Mouse (Mus musculus) neural tube, embryonic 14.5 days (tissue): ENCODE results near the gene Prdx2. TPM values are rescaled to one million over a fixed set of nuclear protein-coding genes. Genes with fewer than 3 reads are reported as not detected.
A peak's percentile ranks its signal among the peaks of the same experiment; 100 is the strongest.

Source experiments
- ATAC-seq: fragments of 200-750 bp; cut with Nextera tagmentation; 2 replicates; pipeline ENCODE4 v1.8.0; 2017; ENCODE audit warnings: low read depth, mild to moderate bottlenecking, moderate TSS enrichment, moderate library complexity
- H3K27ac ChIP-seq: fragments of 300-500 bp; sonication (generic); 2 replicates; pipeline ENCODE4 v1.5.1; 2014; ENCODE audit warnings: low read depth, mild to moderate bottlenecking, control low read depth, low read length, moderate library complexity, mixed read lengths
- H3K27me3 ChIP-seq: fragments of 300-500 bp; sonication (generic); 2 replicates; pipeline ENCODE4 v1.6.1; 2014; ENCODE audit warnings: low read length; ENCODE audit not compliant: control insufficient read depth, insufficient read depth
- H3K36me3 ChIP-seq: fragments of 300-500 bp; sonication (generic); 2 replicates; pipeline ENCODE4 v1.6.1; 2014; ENCODE audit warnings: low read length, mixed read lengths; ENCODE audit not compliant: control insufficient read depth, insufficient read depth
- H3K4me1 ChIP-seq: fragments of 300-500 bp; sonication (generic); 2 replicates; pipeline ENCODE4 v1.6.1; 2014; ENCODE audit warnings: low read length; ENCODE audit not compliant: control insufficient read depth, insufficient read depth
- H3K4me2 ChIP-seq: fragments of 300-500 bp; sonication (generic); 2 replicates; pipeline ENCODE4 v1.6.1; 2014; ENCODE audit warnings: mild to moderate bottlenecking, low read depth, low read length, control low read depth
- H3K4me3 ChIP-seq: fragments of 300-500 bp; sonication (generic); 2 replicates; pipeline ENCODE4 v1.5.1; 2014; ENCODE audit warnings: low read depth, low read length, control low read depth, mixed read lengths
- H3K9ac ChIP-seq: fragments of 300-500 bp; sonication (generic); replicated peaks from 2 replicates; pipeline ENCODE4 v1.6.1; 2014; ENCODE audit warnings: low read depth, mild to moderate bottlenecking, control low read depth, low read length, mixed read lengths
- H3K9me3 ChIP-seq: fragments of 300-500 bp; sonication (generic); 2 replicates; pipeline ENCODE4 v1.6.1; 2016; ENCODE audit warnings: low read length; ENCODE audit not compliant: control insufficient read depth
- WGBS: fragments of 180-500 bp; shearing (Covaris S2); extraction: QIAGEN DNeasy Blood & Tissue Kit; methylation state at CpG from one replicate; pipeline ENCODE4 v1.1.7; 2014; 5-methylcytosine and 5-hydroxymethylcytosine counted together
- polyA plus RNA-seq: library from polyadenylated mRNA; unstranded; fragments of >200 nt; fragmentation: Nextera tagmentation; extraction: Ambion mirVana; gene quantifications from 2 replicates; pipeline ENCODE4 v1.2.1, GENCODE M21; 2014

The Prdx2 gene
- polyA plus RNA-seq, 1 experiment from 2014 or later: 1,252 TPM

- WGBS: under 1% methylated on average over 45 of the region's 67 CpGs
- H3K9ac ChIP-seq: peak overlapping the region; percentile 84
- H3K4me1 ChIP-seq: 0 out of 2 replicates have a peak, but pooled peaks cover 4% of the 10 kb centered on the region
- no peaks in the 10 kb centered on the region for H3K9me3 ChIP-seq
- no peaks in the 10 kb centered on the region for H3K36me3 ChIP-seq
- H3K4me2 ChIP-seq: peak overlapping the region; percentile 69
- H3K27ac ChIP-seq: peak overlapping the region; percentile 79
- peak; percentile 66 for ATAC-seq
- H3K27me3 ChIP-seq: peaks cover 10% of the 10 kb centered on the region
- H3K4me3 ChIP-seq: peak overlapping the region; percentile 69
Observed at GRCm38 (mm10) chr8:84945633-84946527, 23.5 kb upstream of the Prdx2 start.

- Histone ChIP-seq H3K4me2 (peak within 1 kb of the TSS; percentile 69), H3K4me3 (peak within 1 kb of the TSS; percentile 69), H3K27ac (peak within 1 kb of the TSS; percentile 79), H3K4me1 (0 out of 2 replicates have a peak, but pooled peaks cover 4% of the 10 kb centered on the region), H3K9me3 (no peaks in the 10 kb centered on the region), H3K27me3 (peaks cover 10% of the 10 kb centered on the region), H3K9ac (peak within 1 kb of the TSS; percentile 84), H3K36me3 (no peaks in the 10 kb centered on the region)
- ATAC-seq: no peak
- 7% methylated on average over 17 of the region's 17 CpGs for WGBS
Observed at GRCm38 (mm10) chr8:84946528-84947240, 22.7 kb upstream of the Prdx2 start, which contains the start of gene Rtbdn. TSS of gene Rtbdn (plus strand) at chr8:84946991.

GRCm38 (mm10) chr8:84947241-84947545, 22.2 kb upstream of the Prdx2 start:
- no peak for ATAC-seq
- peaks cover 10% of the 10 kb centered on the region for H3K27me3 ChIP-seq
- H3K4me3 ChIP-seq: no peak overlapping the region; the same call in 1 of the 2 replicates
- no peak overlapping the region for H3K9ac ChIP-seq
- WGBS: 14% methylated on average over 9 of the region's 9 CpGs
- 0 out of 2 replicates have a peak, but pooled peaks cover 4% of the 10 kb centered on the region for H3K4me1 ChIP-seq
- H3K27ac ChIP-seq: no peak overlapping the region
- peak overlapping the region; percentile 69; the same call in 1 of the 2 replicates for H3K4me2 ChIP-seq
- H3K9me3 ChIP-seq: no peaks in the 10 kb centered on the region
- H3K36me3 ChIP-seq: no peaks in the 10 kb centered on the region

DNA sequence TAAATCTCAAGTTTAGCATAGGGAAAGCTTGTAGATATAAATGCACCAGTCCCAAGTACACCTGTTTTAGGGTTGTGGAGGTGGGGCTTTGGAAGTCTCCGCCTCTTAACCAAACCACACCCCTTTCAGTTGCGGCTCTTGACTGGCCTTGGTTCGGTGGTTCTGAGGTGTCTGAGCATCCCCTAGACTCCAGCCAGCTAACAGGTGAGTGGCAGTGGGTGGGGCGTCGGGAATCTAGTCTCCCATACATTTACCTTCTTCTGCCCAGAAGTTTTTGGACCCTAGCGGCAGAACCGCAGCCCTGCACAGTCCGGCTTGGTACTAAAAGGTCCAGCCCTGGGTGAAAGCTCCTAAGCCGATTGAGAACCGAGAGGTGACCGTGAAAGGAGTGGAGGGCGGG, 19.6 kb upstream of the Prdx2 start:
- no peak for ATAC-seq
- WGBS: 23% methylated on average over 12 of the region's 12 CpGs
- no peak overlapping the region for H3K4me3 ChIP-seq
- H3K27me3 ChIP-seq: peaks cover 12% of the 10 kb centered on the region
- H3K36me3 ChIP-seq: no peaks in the 10 kb centered on the region
- no peak overlapping the region for H3K27ac ChIP-seq
- H3K4me1 ChIP-seq: 0 out of 2 replicates have a peak, but pooled peaks cover 2% of the 10 kb centered on the region
- no peaks in the 10 kb centered on the region for H3K9me3 ChIP-seq
- no peak overlapping the region for H3K4me2 ChIP-seq
- no peak overlapping the region for H3K9ac ChIP-seq

DNA sequence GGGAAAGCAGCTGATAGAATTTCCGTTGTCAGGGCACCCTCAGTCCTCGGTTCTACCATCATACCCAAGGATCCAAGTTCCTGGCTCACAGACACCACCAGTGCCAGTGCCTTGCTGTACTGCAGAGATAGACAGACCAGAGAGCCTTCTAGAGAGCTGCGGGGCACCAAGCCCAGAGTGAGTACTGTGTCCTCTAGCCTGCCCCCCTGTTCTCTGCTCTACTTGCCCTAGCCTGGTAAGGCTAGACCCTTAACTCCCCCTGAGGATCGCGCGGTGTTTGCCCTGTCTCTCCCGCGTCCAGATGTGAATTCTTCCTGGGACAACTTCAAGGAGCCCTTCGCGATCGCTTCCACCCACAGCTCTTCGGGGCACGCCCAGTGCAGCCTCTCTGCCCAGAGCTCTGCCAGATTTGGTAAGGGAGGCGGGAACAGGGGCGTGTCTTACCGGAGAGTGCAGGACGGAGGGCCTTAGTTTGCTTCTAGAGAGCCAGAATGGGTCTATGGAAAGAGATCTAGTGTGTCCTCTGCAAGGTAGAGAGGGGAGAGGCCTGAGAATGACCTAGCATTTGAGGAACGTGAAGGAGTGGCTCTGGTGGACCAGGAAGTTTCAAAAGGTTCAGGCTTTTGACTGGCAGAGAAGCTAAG, 16.7 kb upstream of the Prdx2 start:
- Histone ChIP-seq H3K4me2 (no peak overlapping the region), H3K27me3 (peaks cover 10% of the 10 kb centered on the region; the same call in 1 of the 2 replicates), H3K4me1 (no peaks in the 10 kb centered on the region), H3K9me3 (no peaks in the 10 kb centered on the region), H3K27ac (no peak overlapping the region), H3K9ac (no peak overlapping the region), H3K4me3 (no peak overlapping the region), H3K36me3 (peaks cover 4% of the 10 kb centered on the region; the same call in 1 of the 2 replicates)
- WGBS: 10% methylated on average over 18 of the region's 18 CpGs
- ATAC-seq: no peak

DNA sequence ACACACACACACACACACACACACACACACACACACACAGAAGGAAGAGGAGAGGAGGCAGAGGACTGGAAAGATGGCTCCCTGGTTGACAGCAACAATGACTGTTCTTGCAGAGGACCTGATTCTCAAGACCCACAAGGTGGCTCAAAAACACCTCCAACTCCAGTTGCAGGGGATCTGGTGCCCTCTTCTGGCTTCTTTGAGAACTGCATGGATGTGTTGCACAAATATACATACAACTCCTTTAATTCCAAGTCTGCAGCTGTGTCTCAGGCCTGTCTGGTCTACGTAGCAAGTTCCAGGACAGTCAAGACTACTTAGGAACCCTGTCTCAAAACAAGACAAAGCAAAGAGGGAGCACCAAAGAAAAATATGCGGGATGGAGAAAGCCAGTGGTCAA, 12.6 kb upstream of the Prdx2 start:
- Histone ChIP-seq H3K27me3 (0 out of 2 replicates have a peak, but pooled peaks cover 5% of the 10 kb centered on the region), H3K9ac (no peak overlapping the region), H3K27ac (no peak overlapping the region), H3K36me3 (peaks cover 6% of the 10 kb centered on the region; the same call in 1 of the 2 replicates), H3K4me1 (no peaks in the 10 kb centered on the region), H3K4me2 (no peak overlapping the region), H3K4me3 (no peak overlapping the region), H3K9me3 (no peaks in the 10 kb centered on the region)
- peak; percentile 28; the same call in 1 of the 2 replicates for ATAC-seq
- 46% methylated on average over 2 of the region's 2 CpGs for WGBS

DNA sequence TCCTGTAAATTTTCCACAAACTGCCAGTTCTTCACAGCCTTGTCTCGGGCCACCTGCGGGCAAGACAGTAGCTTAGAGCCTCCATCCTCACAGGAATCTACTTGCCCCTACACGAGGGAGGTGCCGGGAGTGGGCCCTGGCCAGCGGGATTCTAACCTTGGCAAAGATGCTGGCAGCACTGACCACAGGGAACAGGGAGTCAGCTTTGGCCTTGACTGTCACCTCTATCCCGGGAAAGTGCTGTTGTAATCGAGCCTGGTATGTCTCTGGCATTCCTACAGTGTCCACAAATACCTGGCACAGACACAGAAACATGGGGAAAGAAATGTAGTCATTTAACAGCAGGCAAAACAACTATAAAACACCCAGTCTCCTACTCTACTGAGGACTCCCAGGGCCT, 9.6 kb upstream of the Prdx2 start:
- Histone ChIP-seq H3K27me3 (no peaks in the 10 kb centered on the region), H3K27ac (no peak overlapping the region), H3K4me1 (peaks cover under 1% of the 10 kb centered on the region; the same call in 1 of the 2 replicates), H3K4me2 (no peak overlapping the region), H3K9ac (no peak overlapping the region), H3K4me3 (no peak overlapping the region), H3K9me3 (no peaks in the 10 kb centered on the region), H3K36me3 (peaks cover 6% of the 10 kb centered on the region; the same call in 1 of the 2 replicates)
- WGBS: 95% methylated on average over 7 of the region's 7 CpGs
- ATAC-seq: no peak

DNA sequence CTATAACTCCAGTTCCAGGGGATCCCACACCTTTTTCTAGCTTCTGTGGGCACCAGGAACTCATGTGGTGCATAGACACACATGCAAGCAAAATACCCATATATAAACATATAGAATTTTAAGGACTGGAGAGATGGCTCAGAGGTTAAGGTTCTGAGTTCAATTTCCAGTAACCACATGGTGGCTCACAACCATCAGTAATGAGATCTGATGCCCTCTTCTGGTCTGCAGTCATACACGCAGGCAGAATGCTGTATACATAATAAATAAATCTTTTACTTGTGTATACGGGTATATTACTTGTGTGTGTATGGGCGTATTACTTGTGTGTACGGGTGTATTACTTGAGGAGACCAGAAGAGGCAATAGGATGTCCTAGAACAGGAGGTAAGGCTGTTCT, 5.4 kb upstream of the Prdx2 start:
- Histone ChIP-seq H3K4me2 (no peak overlapping the region), H3K27ac (no peak overlapping the region), H3K9me3 (no peaks in the 10 kb centered on the region), H3K27me3 (no peaks in the 10 kb centered on the region), H3K4me1 (peaks cover 13% of the 10 kb centered on the region), H3K36me3 (no peaks in the 10 kb centered on the region), H3K9ac (no peak overlapping the region), H3K4me3 (no peak overlapping the region)
- no peak for ATAC-seq
- 88% methylated on average over 4 of the region's 4 CpGs for WGBS
